Mouse (Mus musculus) layer of hippocampus, adult 9-11 months (tissue): ENCODE data around the gene Tmem52.
"Not testable (repeated sequence)": the region's sequence is repeated elsewhere in the genome, so short reads cannot be mapped to it uniquely, and the experiment has no call there.

Source experiments
- DNase-seq: peaks from one replicate; pipeline ENCODE4 v3.0.0; 2022

Gene Tmem52

GRCm38 (mm10) chr4:155473319-155473718 is 4.4 kb downstream of the Tmem52 start:
- no peak for DNase-seq

- DNase-seq: not testable (repeated sequence)
Measured at GRCm38 (mm10) chr4:155473796-155474195, 4.9 kb downstream of the Tmem52 start.

GRCm38 (mm10) chr4:155481381-155482124 is 12.6 kb downstream of the Tmem52 start:
- DNase-seq: peak; percentile 68

GRCm38 (mm10) chr4:155482125-155482480 is 13.2 kb downstream of the Tmem52 start:
- no peak for DNase-seq

- no peak for DNase-seq
Measured at GRCm38 (mm10) chr4:155482733-155483540, 14.0 kb downstream of the Tmem52 start.

- DNase-seq: no peak
Measured at GRCm38 (mm10) chr4:155485521-155485920, 16.6 kb downstream of the Tmem52 start.

GRCm38 (mm10) chr4:155487746-155488145 is 18.8 kb downstream of the Tmem52 start:
- no peak for DNase-seq

- no peak for DNase-seq
Measured at GRCm38 (mm10) chr4:155488232-155489025, 19.5 kb downstream of the Tmem52 start.

- no peak for DNase-seq
Measured at GRCm38 (mm10) chr4:155489101-155489970, 20.4 kb downstream of the Tmem52 start.

- DNase-seq: no peak
Measured at GRCm38 (mm10) chr4:155490456-155490855, 21.5 kb downstream of the Tmem52 start.

- DNase-seq: peak; percentile 89
Measured at GRCm38 (mm10) chr4:155490990-155491504, 22.1 kb downstream of the Tmem52 start, which contains the start of gene Gnb1. Gnb1 (plus strand) TSS chr4:155491361.

- no peak for DNase-seq
Measured at GRCm38 (mm10) chr4:155491529-155492130, 22.7 kb downstream of the Tmem52 start.

- no peak for DNase-seq
Measured at GRCm38 (mm10) chr4:155492131-155492633, 23.3 kb downstream of the Tmem52 start.

GRCm38 (mm10) chr4:155494891-155495290 is 26.0 kb downstream of the Tmem52 start:
- no peak for DNase-seq

GRCm38 (mm10) chr4:155497963-155498362 is 29.0 kb downstream of the Tmem52 start:
- no peak for DNase-seq

- DNase-seq: no peak
Measured at GRCm38 (mm10) chr4:155501126-155501525, 32.2 kb downstream of the Tmem52 start.

- no peak for DNase-seq
Measured at GRCm38 (mm10) chr4:155505067-155505466, 36.2 kb downstream of the Tmem52 start.

- no peak for DNase-seq
Measured at GRCm38 (mm10) chr4:155505671-155506295, 36.9 kb downstream of the Tmem52 start.

GRCm38 (mm10) chr4:155508614-155509013 is 39.7 kb downstream of the Tmem52 start:
- no peak for DNase-seq

- DNase-seq: no peak
Measured at GRCm38 (mm10) chr4:155510981-155511380, 42.1 kb downstream of the Tmem52 start.

- DNase-seq: no peak
Measured at GRCm38 (mm10) chr4:155514810-155515209, 45.9 kb downstream of the Tmem52 start.
